Mouse (Mus musculus) limb, embryonic 12.5 days (tissue): ENCODE measurements around the gene Mtfr1l. TPM values are rescaled to one million over a fixed set of nuclear protein-coding genes. Genes with fewer than 3 reads are reported as not detected.
A peak's percentile ranks its signal among the peaks of the same experiment; 100 is the strongest.

Source experiments
- ATAC-seq: fragments of 200-750 bp; cut with Nextera tagmentation; 2 replicates; pipeline ENCODE4 v1.8.0; 2017; ENCODE audit warnings: low read depth, moderate TSS enrichment; ENCODE audit not compliant: insufficient number of reproducible peaks, insufficient read depth, low FRiP score, low TSS enrichment
- H3K27ac ChIP-seq: fragments of 300-500 bp; sonication (generic); 2 replicates; pipeline ENCODE4 v1.5.1; 2016; ENCODE audit warnings: mild to moderate bottlenecking, moderate library complexity
- H3K27me3 ChIP-seq: fragments of 300-500 bp; sonication (generic); 2 replicates; pipeline ENCODE4 v1.6.1; 2016; ENCODE audit warnings: mild to moderate bottlenecking, moderate library complexity
- H3K36me3 ChIP-seq: fragments of 300-500 bp; sonication (generic); 2 replicates; pipeline ENCODE4 v1.6.1; 2016; ENCODE audit warnings: mild to moderate bottlenecking, moderate library complexity
- H3K4me1 ChIP-seq: fragments of 300-500 bp; sonication (generic); replicated peaks from 2 replicates; pipeline ENCODE4 v1.6.1; 2016
- H3K4me2 ChIP-seq: fragments of 300-500 bp; sonication (generic); 2 replicates; pipeline ENCODE4 v1.6.1; 2016; ENCODE audit warnings: mild to moderate bottlenecking, moderate library complexity
- H3K4me3 ChIP-seq: fragments of 300-500 bp; sonication (generic); replicated peaks from 2 replicates; pipeline ENCODE4 v1.5.1; 2016; ENCODE audit warnings: mild to moderate bottlenecking
- H3K9ac ChIP-seq: fragments of 300-500 bp; sonication (generic); replicated peaks from 2 replicates; pipeline ENCODE4 v1.6.1; 2016; ENCODE audit warnings: mild to moderate bottlenecking, moderate library complexity
- H3K9me3 ChIP-seq: fragments of 300-500 bp; sonication (generic); 2 replicates; pipeline ENCODE4 v1.6.1; 2016; ENCODE audit warnings: mild to moderate bottlenecking, moderate library complexity
- WGBS: fragments of 180-500 bp; shearing (Covaris S2); methylation state at CpG from one replicate; pipeline ENCODE4 v1.1.7; 2016; 5-methylcytosine and 5-hydroxymethylcytosine counted together
- polyA plus RNA-seq: library from polyadenylated mRNA; unstranded; fragments of >200 nt; fragmentation: Nextera tagmentation; extraction: Ambion mirVana; gene quantifications from 2 replicates; pipeline ENCODE4 v1.2.1, GENCODE M21; 2016

Gene Mtfr1l
- polyA plus RNA-seq, 1 experiment from 2014 or later: 118 TPM

DNA sequence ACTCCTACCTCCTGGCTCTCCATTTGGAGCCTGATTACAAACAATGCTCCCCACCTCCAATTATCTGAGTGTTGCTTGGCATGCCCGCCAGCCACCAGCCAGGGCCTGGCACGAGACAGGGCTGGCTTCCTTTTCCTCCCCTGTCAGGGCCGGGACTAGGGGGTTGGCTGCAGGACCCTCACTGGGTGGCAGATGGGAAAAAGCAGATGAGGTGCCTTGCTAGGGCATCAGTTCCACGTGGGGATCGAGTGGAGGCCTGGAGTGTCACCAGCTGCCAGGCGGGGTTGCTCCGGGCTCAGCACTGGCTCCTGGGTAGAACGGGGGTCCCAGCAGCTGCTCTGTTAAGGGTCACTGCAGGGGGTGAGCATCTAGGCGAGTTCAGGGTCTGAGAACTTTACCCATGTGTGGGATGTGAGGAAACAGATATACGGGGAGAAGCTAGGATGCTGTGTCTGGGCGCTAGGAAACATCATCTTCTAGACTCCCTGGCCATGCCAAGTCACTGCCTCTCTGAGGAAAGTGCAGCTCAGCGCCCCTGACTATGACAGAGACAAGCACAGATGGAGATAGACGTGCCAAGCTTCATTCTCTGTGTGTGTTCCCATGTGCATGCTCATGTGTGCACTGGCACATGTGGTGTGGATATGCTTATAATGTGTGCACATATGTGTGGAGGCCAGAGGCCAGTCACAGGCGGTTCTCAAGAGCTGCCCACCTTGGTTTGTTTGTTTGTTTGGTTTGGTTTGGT is 35.7 kb upstream of the Mtfr1l start:
- Histone ChIP-seq H3K27ac (no peak overlapping the region), H3K4me1 (0 out of 2 replicates have a peak, but pooled peaks cover 3% of the 10 kb centered on the region), H3K9ac (no peak overlapping the region), H3K4me3 (no peak overlapping the region), H3K9me3 (0 out of 2 replicates have a peak, but pooled peaks cover 3% of the 10 kb centered on the region), H3K4me2 (no peak overlapping the region), H3K36me3 (no peaks in the 10 kb centered on the region; the same call in 1 of the 2 replicates), H3K27me3 (peaks cover 12% of the 10 kb centered on the region; the same call in 1 of the 2 replicates)
- no peak for ATAC-seq
- 77% methylated on average over 14 of the region's 14 CpGs for WGBS

DNA sequence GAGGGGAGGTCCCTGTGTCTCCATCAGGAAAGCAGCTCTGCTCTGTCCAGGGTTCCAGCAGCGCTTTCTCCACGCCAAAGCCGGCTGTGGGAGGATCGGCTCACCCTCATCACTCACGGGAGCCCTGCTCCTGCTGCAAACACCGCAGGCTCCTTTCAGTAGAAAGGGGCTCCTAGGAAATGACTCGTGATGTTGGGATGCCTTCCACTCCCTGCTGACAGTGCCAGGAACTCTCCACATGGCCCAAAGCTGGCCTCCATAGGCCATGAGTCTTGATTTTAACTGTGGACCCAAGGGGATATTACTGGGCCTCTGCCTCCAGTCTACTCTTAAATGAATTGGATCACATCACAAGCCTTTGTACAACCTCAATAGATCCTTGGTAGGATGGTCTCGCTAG is 34.6 kb upstream of the Mtfr1l start:
- Histone ChIP-seq H3K36me3 (peaks cover 6% of the 10 kb centered on the region; the same call in 1 of the 2 replicates), H3K4me3 (no peak overlapping the region), H3K27me3 (peaks cover 12% of the 10 kb centered on the region; the same call in 1 of the 2 replicates), H3K4me1 (0 out of 2 replicates have a peak, but pooled peaks cover 3% of the 10 kb centered on the region), H3K9me3 (peaks cover 7% of the 10 kb centered on the region; the same call in 1 of the 2 replicates), H3K27ac (no peak overlapping the region), H3K4me2 (no peak overlapping the region), H3K9ac (no peak overlapping the region)
- WGBS: 81% methylated on average over 8 of the region's 8 CpGs
- ATAC-seq: no peak

DNA sequence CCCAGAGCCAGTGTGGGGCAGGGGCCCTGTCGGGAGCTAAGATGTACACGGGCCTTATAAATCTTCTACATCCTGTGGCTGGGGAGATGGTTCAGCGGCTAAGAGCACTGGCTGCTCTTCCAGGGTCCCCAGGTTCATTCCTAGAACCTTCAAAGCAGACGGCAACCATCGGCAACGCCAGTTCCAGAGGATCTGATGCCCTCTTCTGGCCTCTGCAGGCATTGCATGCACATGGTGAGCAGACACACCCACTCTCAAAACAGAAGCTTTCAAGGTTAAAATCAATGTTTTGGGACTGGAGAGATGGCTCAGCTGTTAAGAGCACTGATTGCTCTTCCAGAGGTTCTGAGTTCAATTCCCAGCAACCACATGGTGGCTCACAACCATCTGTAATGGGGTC is 34.0 kb upstream of the Mtfr1l start:
- H3K4me3 ChIP-seq: no peak overlapping the region
- 78% methylated on average over 6 of the region's 6 CpGs for WGBS
- no peak overlapping the region for H3K4me2 ChIP-seq
- no peak for ATAC-seq
- H3K27ac ChIP-seq: no peak overlapping the region
- H3K27me3 ChIP-seq: peaks cover 12% of the 10 kb centered on the region; the same call in 1 of the 2 replicates
- H3K4me1 ChIP-seq: 0 out of 2 replicates have a peak, but pooled peaks cover 3% of the 10 kb centered on the region
- H3K9ac ChIP-seq: no peak overlapping the region
- peaks cover 6% of the 10 kb centered on the region; the same call in 1 of the 2 replicates for H3K36me3 ChIP-seq
- H3K9me3 ChIP-seq: peaks cover 7% of the 10 kb centered on the region; the same call in 1 of the 2 replicates

DNA sequence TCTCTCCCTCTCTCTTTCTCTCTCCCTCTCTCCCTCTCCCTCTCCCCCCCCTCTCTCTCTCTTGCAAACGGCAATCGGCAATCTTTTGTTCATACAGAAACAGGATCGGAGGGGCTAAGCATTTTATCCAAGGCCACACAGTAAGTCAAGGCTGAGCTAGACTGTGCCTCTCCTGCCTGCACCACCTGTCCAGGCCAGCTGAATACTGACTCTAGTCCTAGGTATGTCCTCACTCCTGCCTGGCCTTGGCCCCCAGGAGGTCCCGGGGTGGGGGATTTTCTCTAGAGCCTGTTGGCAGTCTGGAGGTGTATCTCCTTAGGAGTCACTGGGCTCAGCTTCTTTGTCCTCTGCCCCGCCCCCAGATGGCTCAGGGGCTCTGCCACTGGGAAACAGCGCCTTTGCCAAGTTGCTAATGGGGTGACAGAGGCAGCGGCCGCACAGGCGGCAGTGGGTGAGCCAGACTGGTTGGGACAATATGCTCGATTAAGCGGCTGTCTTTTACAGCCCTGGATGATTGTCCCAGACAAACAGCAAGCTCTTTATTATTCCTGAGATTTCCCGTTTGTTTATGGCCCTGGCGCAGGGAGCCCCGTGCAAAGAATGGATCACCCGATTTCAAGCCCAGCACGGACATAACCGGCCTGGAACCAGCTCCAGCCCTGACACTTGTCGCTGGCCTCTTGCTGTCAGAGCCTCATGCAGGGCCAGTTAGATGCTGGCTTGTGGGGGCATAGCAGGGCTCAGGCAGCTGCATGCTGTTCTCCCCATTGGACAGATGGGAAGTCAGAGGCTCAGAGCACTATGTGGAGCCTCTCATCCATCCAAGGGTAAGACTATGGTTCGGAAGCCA is 32.4 kb upstream of the Mtfr1l start:
- no peak overlapping the region for H3K4me3 ChIP-seq
- no peak overlapping the region for H3K27ac ChIP-seq
- ATAC-seq: peak; percentile 27; the same call in 1 of the 2 replicates
- H3K9ac ChIP-seq: no peak overlapping the region
- peak overlapping the region; percentile 6; the same call in 1 of the 2 replicates for H3K4me2 ChIP-seq
- peaks cover 6% of the 10 kb centered on the region; the same call in 1 of the 2 replicates for H3K36me3 ChIP-seq
- H3K4me1 ChIP-seq: 0 out of 2 replicates have a peak, but pooled peaks cover 3% of the 10 kb centered on the region
- peaks cover 12% of the 10 kb centered on the region; the same call in 1 of the 2 replicates for H3K27me3 ChIP-seq
- H3K9me3 ChIP-seq: peaks cover 4% of the 10 kb centered on the region; the same call in 1 of the 2 replicates
- WGBS: 26% methylated on average over 19 of the region's 19 CpGs

DNA sequence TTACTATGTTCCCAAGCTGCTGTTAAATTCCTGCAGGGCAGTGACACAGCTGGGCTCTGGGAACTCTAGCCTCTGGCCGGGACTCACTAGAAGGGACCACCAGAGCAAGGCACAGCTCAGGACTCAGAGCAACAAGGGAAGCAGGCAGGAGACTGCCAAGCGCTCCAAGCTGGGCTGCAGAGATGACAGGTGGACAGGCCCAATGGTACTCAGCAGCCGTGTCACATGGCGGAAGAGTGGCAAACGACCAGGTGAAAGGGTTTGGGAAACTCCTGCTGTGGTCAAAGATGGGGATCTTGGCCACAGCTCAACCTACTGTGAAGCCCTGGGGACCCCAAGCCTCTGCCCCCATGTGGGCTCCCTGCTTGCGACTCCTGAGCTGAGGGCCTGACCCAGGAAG is 28.9 kb upstream of the Mtfr1l start:
- Histone ChIP-seq H3K4me1 (peaks cover 5% of the 10 kb centered on the region), H3K4me2 (no peak overlapping the region)
- ATAC-seq: no peak

DNA sequence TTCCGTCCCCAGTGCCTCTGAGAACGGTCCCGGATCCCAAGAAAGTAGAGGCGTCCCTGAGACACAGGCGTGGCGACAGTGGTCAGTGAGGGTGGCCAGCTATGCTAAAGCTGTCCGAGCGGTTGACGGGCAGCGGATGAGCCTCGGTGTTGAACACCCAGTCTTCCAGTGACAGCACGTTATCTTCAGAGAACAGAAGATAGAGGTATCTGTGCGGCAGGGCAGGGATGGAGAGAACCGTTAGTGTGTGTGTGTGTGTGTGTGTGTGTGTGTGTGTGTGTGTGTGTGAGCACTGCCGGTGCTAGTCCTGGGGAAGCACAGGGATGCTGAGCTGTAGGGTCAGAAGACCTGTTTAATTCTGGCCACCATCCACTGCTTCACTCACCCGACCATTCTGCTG is 28.4 kb upstream of the Mtfr1l start:
- no peak overlapping the region for H3K4me3 ChIP-seq
- H3K27me3 ChIP-seq: peaks cover 12% of the 10 kb centered on the region; the same call in 1 of the 2 replicates
- H3K4me1 ChIP-seq: peaks cover 10% of the 10 kb centered on the region
- no peak overlapping the region for H3K27ac ChIP-seq
- H3K9ac ChIP-seq: no peak overlapping the region
- peaks cover 6% of the 10 kb centered on the region; the same call in 1 of the 2 replicates for H3K36me3 ChIP-seq
- WGBS: 92% methylated on average over 16 of the region's 16 CpGs
- no peak overlapping the region for H3K4me2 ChIP-seq
- H3K9me3 ChIP-seq: peaks cover 4% of the 10 kb centered on the region; the same call in 1 of the 2 replicates
- no peak for ATAC-seq

More for the DNA sequence above, 28.9 kb upstream of the Mtfr1l start:
- Histone ChIP-seq H3K27me3 (peaks cover 12% of the 10 kb centered on the region; the same call in 1 of the 2 replicates), H3K27ac (no peak overlapping the region; the same call in 1 of the 2 replicates), H3K4me3 (no peak overlapping the region), H3K36me3 (peaks cover 6% of the 10 kb centered on the region; the same call in 1 of the 2 replicates), H3K9ac (no peak overlapping the region), H3K9me3 (peaks cover 4% of the 10 kb centered on the region; the same call in 1 of the 2 replicates)
- WGBS: 80% methylated on average over 6 of the region's 6 CpGs

DNA sequence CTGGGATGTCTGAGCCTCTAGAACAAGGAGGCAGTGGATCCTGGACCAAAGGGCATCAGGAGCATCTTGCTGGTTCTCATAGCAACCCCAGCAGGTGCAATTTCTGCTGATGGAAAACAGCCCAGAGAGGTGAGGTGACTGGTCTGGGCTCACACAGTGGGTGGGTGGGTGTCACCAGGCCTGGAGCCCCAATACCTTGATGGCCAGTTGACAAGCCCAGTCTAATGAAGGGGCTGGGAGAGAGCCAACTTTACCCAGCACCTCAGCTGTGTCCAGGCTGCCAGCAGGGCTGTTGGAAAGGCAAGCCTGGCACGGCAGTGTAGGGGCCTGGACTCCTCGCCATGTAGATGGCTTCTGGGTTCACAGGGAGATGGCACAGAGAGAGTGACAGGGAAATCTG is 26.8 kb upstream of the Mtfr1l start:
- H3K27ac ChIP-seq: no peak overlapping the region
- H3K4me2 ChIP-seq: no peak overlapping the region
- no peak for ATAC-seq
- H3K36me3 ChIP-seq: peaks cover 6% of the 10 kb centered on the region; the same call in 1 of the 2 replicates
- H3K9ac ChIP-seq: no peak overlapping the region
- 90% methylated on average over 2 of the region's 2 CpGs for WGBS
- no peak overlapping the region for H3K4me3 ChIP-seq
- H3K9me3 ChIP-seq: peaks cover 4% of the 10 kb centered on the region; the same call in 1 of the 2 replicates
- H3K4me1 ChIP-seq: peaks cover 19% of the 10 kb centered on the region
- H3K27me3 ChIP-seq: no peaks in the 10 kb centered on the region

DNA sequence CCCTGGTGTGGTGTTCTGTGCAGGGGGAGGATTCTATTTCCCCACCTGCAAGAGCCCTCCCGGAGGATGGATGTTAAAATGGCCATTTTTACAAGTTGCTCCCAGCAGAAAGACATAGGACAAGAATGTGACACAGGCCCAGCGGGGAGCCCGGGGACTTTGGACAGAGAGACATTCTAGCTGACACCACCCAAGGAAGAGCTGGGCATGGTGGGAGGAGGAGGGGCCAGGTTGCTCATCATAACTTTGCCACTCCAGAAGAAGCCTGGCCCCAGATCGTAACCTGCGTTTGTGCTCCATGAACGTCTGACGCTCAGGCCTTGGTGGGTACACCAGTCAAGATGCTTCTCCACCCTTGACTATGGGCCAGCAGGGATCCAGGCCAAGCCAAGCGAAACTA is 25.5 kb upstream of the Mtfr1l start:
- Histone ChIP-seq H3K4me1 (peaks cover 19% of the 10 kb centered on the region), H3K4me2 (no peak overlapping the region), H3K4me3 (no peak overlapping the region), H3K27me3 (no peaks in the 10 kb centered on the region), H3K27ac (no peak overlapping the region), H3K9me3 (peaks cover 4% of the 10 kb centered on the region; the same call in 1 of the 2 replicates), H3K36me3 (peaks cover 6% of the 10 kb centered on the region; the same call in 1 of the 2 replicates), H3K9ac (no peak overlapping the region)
- no peak for ATAC-seq
- 85% methylated on average over 8 of the region's 8 CpGs for WGBS

DNA sequence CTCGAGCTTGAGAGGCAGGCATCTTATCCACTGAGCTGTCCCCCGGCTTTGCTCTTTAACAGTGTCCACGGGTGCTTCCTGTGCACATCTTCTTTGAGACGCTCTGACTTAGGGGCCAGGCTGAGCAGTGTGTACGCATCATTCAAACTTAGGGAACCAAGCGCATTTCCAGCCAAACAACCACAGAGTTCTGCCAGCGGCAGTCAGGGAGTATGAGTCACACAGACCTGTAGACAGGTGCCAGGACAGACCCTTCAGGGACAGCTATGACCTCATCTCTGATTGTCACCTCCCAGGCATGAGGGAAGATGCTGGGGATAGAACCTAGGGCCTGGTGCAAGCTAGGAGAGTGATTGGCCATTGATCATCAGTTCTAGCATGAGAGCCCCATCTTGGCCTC is 24.0 kb upstream of the Mtfr1l start:
- Histone ChIP-seq H3K9ac (no peak overlapping the region), H3K27me3 (no peaks in the 10 kb centered on the region), H3K9me3 (no peaks in the 10 kb centered on the region), H3K4me2 (no peak overlapping the region), H3K27ac (no peak overlapping the region), H3K36me3 (no peaks in the 10 kb centered on the region), H3K4me1 (peaks cover 19% of the 10 kb centered on the region), H3K4me3 (no peak overlapping the region)
- ATAC-seq: no peak
- 79% methylated on average over 7 of the region's 7 CpGs for WGBS

DNA sequence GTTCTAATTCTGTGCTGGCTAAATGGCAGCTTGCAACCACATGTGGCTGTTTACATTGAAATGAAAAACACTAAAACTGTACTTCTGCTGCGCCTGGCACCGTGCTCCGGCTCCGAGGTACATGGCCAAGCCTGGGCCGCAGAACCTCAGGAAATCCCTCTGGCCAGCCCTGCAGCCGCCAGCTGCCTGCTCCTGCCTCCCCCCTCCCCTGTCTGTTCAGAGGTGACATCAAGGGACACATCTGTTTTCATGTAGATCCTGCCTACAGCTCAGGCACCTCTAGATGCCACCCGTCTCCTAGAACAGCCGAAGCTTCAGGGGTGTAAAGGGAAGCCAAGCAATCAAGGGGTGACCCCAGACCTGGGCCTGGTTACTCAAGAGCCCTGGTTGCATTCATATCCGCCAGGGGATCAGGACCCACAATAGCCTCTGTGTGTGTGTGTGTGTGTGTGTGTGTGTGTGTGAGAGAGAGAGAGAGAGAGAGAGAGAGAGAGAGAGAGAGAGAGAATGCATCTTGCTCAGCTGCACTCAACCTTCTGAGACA is 23.5 kb upstream of the Mtfr1l start:
- Histone ChIP-seq H3K36me3 (no peaks in the 10 kb centered on the region), H3K4me3 (no peak overlapping the region), H3K27ac (peak overlapping the region; percentile 45; the same call in 1 of the 2 replicates), H3K4me1 (peaks cover 19% of the 10 kb centered on the region), H3K27me3 (no peaks in the 10 kb centered on the region), H3K4me2 (no peak overlapping the region), H3K9ac (no peak overlapping the region; the same call in 1 of the 2 replicates), H3K9me3 (no peaks in the 10 kb centered on the region)
- ATAC-seq: no peak
- 21% methylated on average over 9 of the region's 9 CpGs for WGBS
